Comparison of ENCODE assay signal across 8 mouse cellular contexts in the genomic region with DNA sequence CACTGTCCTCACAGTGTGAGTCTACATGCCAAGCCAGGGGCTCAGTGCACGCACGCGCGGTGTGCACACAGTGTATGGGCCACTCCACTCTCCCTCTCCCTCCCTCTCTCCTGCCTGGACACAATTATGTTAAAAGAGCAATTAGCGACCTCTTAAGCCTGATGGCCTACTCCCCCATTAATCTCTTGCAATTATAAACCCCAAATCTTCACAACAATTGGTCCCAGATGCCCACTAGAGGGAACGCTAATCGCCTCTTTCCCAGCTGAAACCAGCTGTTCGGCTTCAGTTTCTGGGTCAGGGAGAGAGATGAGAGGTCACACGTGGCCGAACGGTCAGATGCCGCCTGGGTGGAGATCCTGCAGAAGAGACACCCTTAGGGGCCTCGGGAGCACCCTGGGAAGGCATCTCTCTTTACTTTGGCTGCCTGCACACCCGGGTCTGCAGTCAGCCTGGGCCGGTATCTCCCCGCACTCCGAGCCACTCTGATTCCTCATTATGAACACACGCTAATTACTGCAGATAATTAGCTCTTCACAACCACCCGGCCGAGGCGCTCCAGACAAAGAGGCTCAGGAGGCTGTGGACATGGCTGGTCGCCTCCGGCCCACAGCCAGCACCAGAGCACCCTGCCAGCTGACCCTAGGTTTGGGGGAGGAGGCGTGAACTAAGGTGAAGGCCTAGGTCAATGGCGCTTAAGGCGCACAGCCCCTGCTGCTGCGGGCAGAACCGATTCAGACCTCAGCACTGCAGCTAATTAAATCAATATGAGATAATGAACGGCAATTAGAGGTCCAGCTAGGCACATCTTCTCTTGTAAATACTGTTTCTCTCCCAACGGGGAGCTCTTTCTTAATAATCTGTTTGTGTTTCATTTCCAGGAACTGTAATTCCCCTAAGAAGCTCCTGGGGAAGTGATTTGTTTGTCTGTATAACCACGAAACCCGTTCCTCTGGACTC.
DNase-seq lines count a peak whose midpoint lies in the region; ATAC-seq and TF ChIP-seq lines count a peak whose summit lies in the region.

No protein-coding gene starts in this region.

- WGBS in hindbrain, embryonic 12.5 days, result 11% methylated on average over 32 of the region's 32 CpGs
- WGBS in midbrain, embryonic 10.5 days, result 7% methylated on average over 32 of the region's 32 CpGs

- H3K4me1 ChIP-seq in hindbrain, embryonic 12.5 days, result peaks cover 25% of the 10 kb centered on the region
- H3K4me1 ChIP-seq in midbrain, embryonic 10.5 days, result peaks cover 40% of the 10 kb centered on the region

- peaks cover 6% of the 10 kb centered on the region for H3K9me3 ChIP-seq in hindbrain, embryonic 12.5 days (replicated peaks)
- H3K9me3 ChIP-seq in midbrain, embryonic 10.5 days (replicated peaks), result peaks cover 2% of the 10 kb centered on the region; the same call in 1 of the 2 replicates

- no peak overlapping the region for H3K4me3 ChIP-seq in hindbrain, embryonic 12.5 days
- H3K4me3 ChIP-seq in midbrain, embryonic 10.5 days, result peak overlapping the region; percentile 10

- ATAC-seq in hindbrain, embryonic 12.5 days (ENCODE audit: low FRiP score), result peak; percentile 85
- no peak for ATAC-seq in megakaryocyte progenitor cell, adult 5-6 weeks (replicated peaks; ENCODE audit: poor library complexity)

- H3K27ac ChIP-seq in hindbrain, embryonic 12.5 days, result peak overlapping the region; percentile 86
- H3K27ac ChIP-seq in midbrain, embryonic 10.5 days (replicated peaks), result peak overlapping the region; percentile 64

- H3K27me3 ChIP-seq in hindbrain, embryonic 12.5 days, result no peaks in the 10 kb centered on the region
- H3K27me3 ChIP-seq in midbrain, embryonic 10.5 days (ENCODE audit: low read depth, poor library complexity, severe bottlenecking), result peaks cover 57% of the 10 kb centered on the region

- no peaks in the 10 kb centered on the region for H3K36me3 ChIP-seq in hindbrain, embryonic 12.5 days
- H3K36me3 ChIP-seq in midbrain, embryonic 10.5 days, result no peaks in the 10 kb centered on the region

- TF ChIP-seq POLR2A in brain, embryonic 14.5 days (IDR thresholded peaks at IDR 0.05; ENCODE audit: borderline replicate concordance, extremely low read depth, insufficient read depth, insufficient read length, poor library complexity, severe bottlenecking), result no peak

- no peak overlapping the region for H3K9ac ChIP-seq in hindbrain, embryonic 12.5 days

- H3K4me2 ChIP-seq in hindbrain, embryonic 12.5 days (replicated peaks), result no peak overlapping the region

- peak; percentile 32; the same call in 1 of the 2 replicates for TF ChIP-seq CTCF in brain, embryonic 14.5 days (IDR thresholded peaks at IDR 0.05; ENCODE audit: borderline replicate concordance, extremely low read depth, insufficient read depth, insufficient read length)

- DNase-seq in Muller cell, postnatal 12 days (ENCODE audit: inconsistent ontology term), result peak; percentile 73
- DNase-seq in brain, embryonic 14.5 days (ENCODE audit: low read depth), result peak; percentile 95
- peak; percentile 62 for DNase-seq in midbrain, embryonic 10.5 days (ENCODE audit: low spot score)
- DNase-seq in right cerebral cortex, postnatal 14 days, result no peak
- no peak for DNase-seq in thymus, postnatal 10 days (ENCODE audit: low spot score in 2 of 2)
- no peak for DNase-seq in urinary bladder, postnatal 10 days (ENCODE audit: low spot score)

Comparison
In these comparisons a context has a peak if more than half of its experiments do, and no peak if none do; other contexts are left out.
1. DNase-seq: peak in Muller cell, postnatal 12 days (single experiment), brain, embryonic 14.5 days (single experiment) and midbrain, embryonic 10.5 days (single experiment); none in right cerebral cortex, postnatal 14 days (single experiment), thymus, postnatal 10 days (0 of 2) and urinary bladder, postnatal 10 days (single experiment).